Mouse (Mus musculus) heart, embryonic 16.5 days (tissue): Measurements from ENCODE around the gene Ddit4. TPM values are rescaled to one million over a fixed set of nuclear protein-coding genes. Genes with fewer than 3 reads are reported as not detected.

Source experiments
- ATAC-seq: fragments of 200-750 bp; cut with Nextera tagmentation; replicated peaks from 2 replicates; pipeline ENCODE4 v1.8.0; 2017; ENCODE audit warnings: moderate number of reproducible peaks; ENCODE audit not compliant: insufficient read depth, low FRiP score; ENCODE audit errors: extremely low read depth
- H3K27ac ChIP-seq: fragments of 300-500 bp; sonication (generic); 2 replicates; pipeline ENCODE4 v1.5.1; 2014; ENCODE audit warnings: mild to moderate bottlenecking, low read length, control low read depth, moderate library complexity
- H3K27me3 ChIP-seq: fragments of 300-500 bp; sonication (generic); 2 replicates; pipeline ENCODE4 v1.6.1; 2014; ENCODE audit warnings: low read length, mixed read lengths; ENCODE audit not compliant: control insufficient read depth, insufficient read depth
- H3K36me3 ChIP-seq: fragments of 300-500 bp; sonication (generic); 2 replicates; pipeline ENCODE4 v1.6.1; 2014; ENCODE audit not compliant: control insufficient read depth, insufficient read depth
- H3K4me1 ChIP-seq: fragments of 300-500 bp; sonication (generic); 2 replicates; pipeline ENCODE4 v1.6.1; 2014; ENCODE audit warnings: low read length, mixed read lengths; ENCODE audit not compliant: control insufficient read depth, insufficient read depth
- H3K4me2 ChIP-seq: fragments of 300-500 bp; sonication (generic); 2 replicates; pipeline ENCODE4 v1.6.1; 2014; ENCODE audit warnings: low read depth, mild to moderate bottlenecking, control low read depth, low read length
- H3K4me3 ChIP-seq: fragments of 300-500 bp; sonication (generic); 2 replicates; pipeline ENCODE4 v1.5.1; 2014; ENCODE audit warnings: mild to moderate bottlenecking, control low read depth, low read length
- H3K9ac ChIP-seq: fragments of 300-500 bp; sonication (generic); 2 replicates; pipeline ENCODE4 v1.6.1; 2014; ENCODE audit warnings: low read length, control low read depth
- H3K9me3 ChIP-seq: fragments of 300-500 bp; sonication (generic); replicated peaks from 2 replicates; pipeline ENCODE4 v1.6.1; 2016; ENCODE audit warnings: low read length; ENCODE audit not compliant: control insufficient read depth
- WGBS: fragments of 180-500 bp; shearing (Covaris S2); extraction: QIAGEN DNeasy Blood & Tissue Kit; methylation state at CpG from one replicate; pipeline ENCODE4 v1.1.7; 2014; 5-methylcytosine and 5-hydroxymethylcytosine counted together
- polyA plus RNA-seq: library from polyadenylated mRNA; unstranded; fragments of >200 nt; fragmentation: Nextera tagmentation; extraction: Ambion mirVana; gene quantifications from 2 replicates; pipeline ENCODE4 v1.2.1, GENCODE M21; 2015

Ddit4 gene
- polyA plus RNA-seq, 1 experiment from 2014 or later: 31.9 TPM

GRCm38 (mm10) chr10:59953564-59954039, 2.0 kb upstream of the Ddit4 start:
- Histone ChIP-seq H3K27ac (peak overlapping the region; percentile 25; the same call in 1 of the 2 replicates), H3K9ac (no peak overlapping the region), H3K27me3 (no peaks in the 10 kb centered on the region; the same call in 1 of the 2 replicates), H3K4me2 (no peak overlapping the region), H3K4me1 (peaks cover 39% of the 10 kb centered on the region), H3K4me3 (no peak overlapping the region), H3K9me3 (no peaks in the 10 kb centered on the region), H3K36me3 (no peaks in the 10 kb centered on the region)
- no peak for ATAC-seq
- WGBS: 13% methylated on average over 7 of the region's 7 CpGs

GRCm38 (mm10) chr10:59952781-59953563, 1.3 kb upstream of the Ddit4 start:
- Histone ChIP-seq H3K4me3 (peak overlapping the region; percentile 94), H3K9me3 (no peaks in the 10 kb centered on the region), H3K27ac (peak overlapping the region; percentile 97), H3K4me1 (peaks cover 36% of the 10 kb centered on the region), H3K9ac (peak overlapping the region; percentile 88), H3K36me3 (no peaks in the 10 kb centered on the region), H3K4me2 (peak overlapping the region; percentile 86), H3K27me3 (no peaks in the 10 kb centered on the region)
- ATAC-seq: no peak
- WGBS: 29% methylated on average over 16 of the region's 16 CpGs

- H3K4me1 ChIP-seq: peaks cover 29% of the 10 kb centered on the region
- peak overlapping the region; percentile 97 for H3K27ac ChIP-seq
- no peaks in the 10 kb centered on the region for H3K36me3 ChIP-seq
- H3K4me3 ChIP-seq: peak overlapping the region; percentile 94
- peak overlapping the region; percentile 86 for H3K4me2 ChIP-seq
- WGBS: under 1% methylated on average over 31 of the region's 31 CpGs
- peak; percentile 17 for ATAC-seq
- no peaks in the 10 kb centered on the region for H3K27me3 ChIP-seq
- no peaks in the 10 kb centered on the region for H3K9me3 ChIP-seq
- H3K9ac ChIP-seq: peak overlapping the region; percentile 88
These were observed 632 bp upstream of the Ddit4 start for GRCm38 (mm10) chr10:59952152-59952780.

GRCm38 (mm10) chr10:59950716-59951191, 880 bp downstream of the Ddit4 start:
- WGBS: under 1% methylated on average over 23 of the region's 23 CpGs
- Histone ChIP-seq H3K27ac (peak overlapping the region; percentile 95), H3K36me3 (no peaks in the 10 kb centered on the region), H3K9ac (peak overlapping the region; percentile 99), H3K27me3 (no peaks in the 10 kb centered on the region), H3K9me3 (no peaks in the 10 kb centered on the region), H3K4me2 (peak overlapping the region; percentile 86), H3K4me3 (peak overlapping the region; percentile 94), H3K4me1 (peaks cover 29% of the 10 kb centered on the region)
- peak; percentile 23 for ATAC-seq

GRCm38 (mm10) chr10:59949783-59950605, 1.6 kb downstream of the Ddit4 start:
- no peaks in the 10 kb centered on the region for H3K27me3 ChIP-seq
- H3K4me2 ChIP-seq: peak overlapping the region; percentile 86
- peak overlapping the region; percentile 99 for H3K9ac ChIP-seq
- ATAC-seq: no peak
- 37% methylated on average over 15 of the region's 15 CpGs for WGBS
- peak overlapping the region; percentile 95 for H3K27ac ChIP-seq
- peak overlapping the region; percentile 94 for H3K4me3 ChIP-seq
- H3K9me3 ChIP-seq: no peaks in the 10 kb centered on the region
- no peaks in the 10 kb centered on the region for H3K36me3 ChIP-seq
- H3K4me1 ChIP-seq: peaks cover 29% of the 10 kb centered on the region

GRCm38 (mm10) chr10:59949255-59949648, 2.4 kb downstream of the Ddit4 start:
- no peaks in the 10 kb centered on the region for H3K36me3 ChIP-seq
- H3K4me1 ChIP-seq: peaks cover 29% of the 10 kb centered on the region
- no peaks in the 10 kb centered on the region for H3K27me3 ChIP-seq
- peak overlapping the region; percentile 94 for H3K4me3 ChIP-seq
- H3K9ac ChIP-seq: peak overlapping the region; percentile 99
- H3K9me3 ChIP-seq: no peaks in the 10 kb centered on the region
- no peak for ATAC-seq
- 27% methylated on average over 1 of the region's 1 CpGs for WGBS
- peak overlapping the region; percentile 72; the same call in 1 of the 2 replicates for H3K27ac ChIP-seq
- H3K4me2 ChIP-seq: peak overlapping the region; percentile 86

- H3K4me2 ChIP-seq: peak overlapping the region; percentile 86
- ATAC-seq: no peak
- WGBS: 39% methylated on average over 6 of the region's 6 CpGs
- H3K27ac ChIP-seq: peak overlapping the region; percentile 72
- no peak overlapping the region for H3K4me3 ChIP-seq
- H3K4me1 ChIP-seq: peaks cover 27% of the 10 kb centered on the region
- no peaks in the 10 kb centered on the region for H3K9me3 ChIP-seq
- H3K36me3 ChIP-seq: no peaks in the 10 kb centered on the region
- no peaks in the 10 kb centered on the region for H3K27me3 ChIP-seq
- H3K9ac ChIP-seq: peak overlapping the region; percentile 99
These were observed 3.0 kb downstream of the Ddit4 start for GRCm38 (mm10) chr10:59948363-59949254.
